Mouse (Mus musculus): ENCODE measurements around the gene Kcna7.
A peak's percentile ranks its signal among the peaks of the same experiment; 100 is the strongest.
"Not testable (repeated sequence)": the region's sequence is repeated elsewhere in the genome, so short reads cannot be mapped to it uniquely, and the experiment has no call there.

Gene Kcna7

GRCm38 (mm10) chr7:45395578-45396336, 9.7 kb upstream of the Kcna7 start, which contains the start of gene Snrnp70:
Gene Snrnp70 (minus strand): TSS chr7:45395742.
- peak; percentile 100 for DNase-seq

- not testable (repeated sequence) for DNase-seq
Observed at GRCm38 (mm10) chr7:45396337-45396775, 9.1 kb upstream of the Kcna7 start.

- no peak for DNase-seq
Observed at GRCm38 (mm10) chr7:45396787-45397186, 8.7 kb upstream of the Kcna7 start.

- no peak for DNase-seq
Observed at GRCm38 (mm10) chr7:45401521-45402085, 3.9 kb upstream of the Kcna7 start.

- peak; percentile 68 for DNase-seq
Observed at GRCm38 (mm10) chr7:45403532-45404261, 1.8 kb upstream of the Kcna7 start.

- DNase-seq = no peak
Observed at GRCm38 (mm10) chr7:45406157-45407156, 1.0 kb downstream of the Kcna7 start.

- DNase-seq = no peak
Observed at GRCm38 (mm10) chr7:45407836-45408235, 2.4 kb downstream of the Kcna7 start.

DNA sequence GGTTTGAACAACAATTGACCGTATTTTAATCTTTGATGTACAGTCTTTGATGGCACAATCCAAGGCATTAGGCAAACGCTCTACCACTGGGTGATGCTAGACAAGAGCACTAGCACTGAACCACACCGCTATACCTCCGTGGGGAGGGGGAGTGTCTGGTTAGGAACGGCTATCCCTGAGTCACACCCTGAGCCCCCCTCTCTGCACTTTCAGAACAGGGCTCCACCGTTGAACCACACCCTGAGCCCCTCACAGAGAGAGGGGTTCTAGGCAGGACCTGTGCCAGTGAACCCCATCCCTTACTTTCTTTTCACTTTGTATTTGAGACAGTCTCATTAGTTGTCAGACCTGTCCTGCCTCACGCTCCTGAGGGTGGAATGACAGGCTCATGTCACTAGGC, 2.9 kb downstream of the Kcna7 start:
- no peak for DNase-seq

- no peak for DNase-seq
Observed at GRCm38 (mm10) chr7:45408949-45409348, 3.5 kb downstream of the Kcna7 start.

- DNase-seq = no peak
Observed at GRCm38 (mm10) chr7:45409497-45410163, 4.2 kb downstream of the Kcna7 start.

DNA sequence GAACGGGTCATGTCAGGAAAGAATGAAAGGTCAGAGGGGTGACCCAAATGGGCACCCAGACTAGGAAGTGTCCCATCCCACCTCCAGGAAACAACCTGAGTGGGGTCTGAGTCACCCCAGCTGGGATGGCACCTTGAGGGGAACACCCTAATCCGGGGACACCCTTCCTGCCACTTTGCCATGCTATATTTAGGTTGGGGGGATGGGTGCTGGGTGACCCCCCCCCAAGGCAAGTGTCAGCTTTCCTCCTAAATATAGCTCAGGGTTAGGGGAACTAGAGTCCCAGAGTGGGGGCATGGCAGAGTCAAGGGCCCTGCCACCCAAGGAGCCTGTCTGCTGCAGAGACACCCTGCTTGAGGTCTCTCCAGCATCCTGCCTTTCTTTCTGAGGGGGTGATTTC, 7.0 kb downstream of the Kcna7 start:
- DNase-seq = no peak

DNA sequence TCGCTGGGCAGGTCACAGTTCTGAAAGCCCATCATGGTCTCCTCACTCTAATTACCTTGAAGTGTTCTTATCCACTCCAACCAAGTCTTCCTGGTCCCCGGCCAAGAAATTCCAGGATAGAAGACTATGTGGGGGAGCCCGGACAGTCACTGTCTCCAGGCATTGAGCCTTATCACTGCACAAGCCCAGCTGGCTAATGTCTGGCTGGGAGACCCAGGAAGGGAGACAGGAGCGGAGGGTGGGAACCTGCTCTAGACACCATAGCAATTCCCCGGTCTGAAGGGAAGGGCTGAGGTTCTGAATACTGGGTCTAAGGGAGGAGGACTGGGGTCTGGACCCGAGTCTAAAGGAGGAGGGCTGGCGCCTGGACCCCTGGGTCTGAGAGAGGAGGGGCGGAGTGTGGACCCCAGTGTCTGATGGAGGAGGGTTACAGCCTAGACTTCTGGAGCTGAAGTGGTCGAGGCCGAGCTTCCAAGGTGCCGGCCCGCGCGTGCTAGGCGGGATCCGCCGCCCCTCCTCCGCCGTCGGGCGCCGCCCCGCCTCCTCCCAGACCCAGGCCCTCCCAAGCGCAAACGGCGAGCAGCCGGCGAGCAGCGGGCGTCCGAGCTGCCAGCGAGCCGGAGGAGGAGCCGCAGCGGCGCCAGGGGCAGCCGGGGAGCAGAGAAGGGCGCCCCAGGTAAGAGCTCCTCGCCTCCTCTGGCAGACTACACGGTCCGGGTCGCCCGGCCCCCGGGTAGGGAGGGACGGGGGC, 7.8 kb downstream of the Kcna7 start, which contains the start of gene Ntf5:
TSS of gene Ntf5 (plus strand) at position 583 of the 751 bp plus-strand sequence.
- no peak for DNase-seq

- DNase-seq = no peak
Observed at GRCm38 (mm10) chr7:45413864-45414739, 8.6 kb downstream of the Kcna7 start.

GRCm38 (mm10) chr7:45414740-45415224, 9.3 kb downstream of the Kcna7 start:
- no peak for DNase-seq

- DNase-seq = no peak
Observed at GRCm38 (mm10) chr7:45415636-45416035, 10.2 kb downstream of the Kcna7 start.

GRCm38 (mm10) chr7:45417962-45418492, 12.6 kb downstream of the Kcna7 start:
- no peak for DNase-seq

GRCm38 (mm10) chr7:45419859-45420614, 14.6 kb downstream of the Kcna7 start:
- DNase-seq = no peak

DNA sequence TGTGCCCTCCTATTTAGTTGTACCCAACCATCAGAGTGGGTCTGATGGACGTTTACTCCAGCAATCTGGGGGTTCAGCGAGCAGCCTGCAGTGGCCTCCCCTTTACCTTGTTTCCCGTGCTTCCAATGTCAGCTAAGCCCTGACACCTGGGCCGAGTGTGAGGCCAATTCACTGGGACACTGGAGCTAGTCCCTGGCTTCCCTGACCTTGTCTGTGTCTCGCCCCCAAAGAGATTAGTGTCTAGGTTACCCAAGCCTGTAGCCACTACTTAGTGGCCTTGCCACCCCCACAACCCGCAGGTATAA, 15.1 kb downstream of the Kcna7 start, which contains the start of gene Lhb:
TSS of gene Lhb (plus strand) at position 206 of the 305 bp plus-strand sequence.
- DNase-seq = no peak

GRCm38 (mm10) chr7:45421194-45421593, 15.7 kb downstream of the Kcna7 start:
- no peak for DNase-seq
